Mouse (Mus musculus) midbrain, embryonic 10.5 days (tissue): ENCODE data around the gene Akr7a5. TPM values are rescaled to one million over a fixed set of nuclear protein-coding genes. Genes with fewer than 3 reads are reported as not detected.

Source experiments
- DNase-seq: peaks from one replicate; pipeline ENCODE4 v3.0.0-alpha.2; 2017; ENCODE audit warnings: low spot score
- H3K27ac ChIP-seq: fragments of 300-500 bp; sonication (generic); replicated peaks from 2 replicates; pipeline ENCODE4 v1.5.1; 2016; ENCODE audit warnings: mild to moderate bottlenecking
- H3K27me3 ChIP-seq: fragments of 300-500 bp; sonication (generic); 2 replicates; pipeline ENCODE4 v1.6.1; 2016; ENCODE audit warnings: low read depth, mild to moderate bottlenecking; ENCODE audit not compliant: poor library complexity, severe bottlenecking
- H3K36me3 ChIP-seq: fragments of 300-500 bp; sonication (generic); 2 replicates; pipeline ENCODE4 v1.6.1; 2016; ENCODE audit warnings: mild to moderate bottlenecking, moderate library complexity
- H3K4me1 ChIP-seq: fragments of 300-500 bp; sonication (generic); 2 replicates; pipeline ENCODE4 v1.6.1; 2016
- H3K4me3 ChIP-seq: fragments of 300-500 bp; sonication (generic); 2 replicates; pipeline ENCODE4 v1.5.1; 2016; ENCODE audit warnings: mild to moderate bottlenecking, moderate library complexity
- H3K9me3 ChIP-seq: fragments of 300-500 bp; sonication (generic); replicated peaks from 2 replicates; pipeline ENCODE4 v1.6.1; 2016; ENCODE audit warnings: mild to moderate bottlenecking
- WGBS: fragments of 180-500 bp; shearing (Covaris S2); methylation state at CpG from one replicate; pipeline ENCODE4 v1.1.7; 2016; 5-methylcytosine and 5-hydroxymethylcytosine counted together
- polyA plus RNA-seq: library from polyadenylated mRNA; unstranded; fragments of >200 nt; fragmentation: Nextera tagmentation; extraction: Ambion mirVana; gene quantifications from 2 replicates; pipeline ENCODE4 v1.2.1, GENCODE M21; 2016

Gene Akr7a5
- polyA plus RNA-seq, 1 experiment from 2014 or later: 103 TPM

DNA sequence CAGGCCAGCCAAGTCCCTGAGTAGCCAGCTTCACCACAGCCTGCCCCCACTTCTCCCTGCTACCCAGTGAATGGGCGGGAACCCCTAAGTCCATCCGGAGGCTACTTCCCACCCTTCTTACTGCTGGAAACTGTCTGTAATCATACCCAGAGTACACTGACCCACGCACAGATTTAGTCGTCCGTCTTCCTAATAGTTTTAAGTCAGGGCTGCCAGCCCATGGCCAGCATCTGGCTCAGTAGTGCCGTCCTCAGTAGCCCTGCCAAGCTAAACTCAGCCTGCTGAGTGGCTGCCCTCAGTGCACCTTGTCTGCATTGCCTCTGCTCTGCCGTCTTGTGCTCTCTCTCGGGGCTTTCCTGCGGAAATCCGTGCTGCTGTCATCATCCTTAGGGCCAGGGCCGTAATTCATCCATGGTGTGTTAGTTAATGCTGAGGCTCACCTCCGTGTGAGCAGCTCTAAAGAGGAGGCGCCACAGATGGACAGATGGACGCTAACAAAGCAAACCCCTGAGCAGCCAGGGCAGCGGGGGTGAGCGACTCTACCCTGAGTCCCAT is 28.7 kb upstream of the Akr7a5 start:
- Histone ChIP-seq H3K4me1 (no peaks in the 10 kb centered on the region), H3K36me3 (peaks cover 79% of the 10 kb centered on the region), H3K9me3 (no peaks in the 10 kb centered on the region), H3K27ac (no peak overlapping the region), H3K4me3 (no peak overlapping the region), H3K27me3 (no peaks in the 10 kb centered on the region)
- 96% methylated on average over 16 of the region's 16 CpGs for WGBS
- DNase-seq: no peak

DNA sequence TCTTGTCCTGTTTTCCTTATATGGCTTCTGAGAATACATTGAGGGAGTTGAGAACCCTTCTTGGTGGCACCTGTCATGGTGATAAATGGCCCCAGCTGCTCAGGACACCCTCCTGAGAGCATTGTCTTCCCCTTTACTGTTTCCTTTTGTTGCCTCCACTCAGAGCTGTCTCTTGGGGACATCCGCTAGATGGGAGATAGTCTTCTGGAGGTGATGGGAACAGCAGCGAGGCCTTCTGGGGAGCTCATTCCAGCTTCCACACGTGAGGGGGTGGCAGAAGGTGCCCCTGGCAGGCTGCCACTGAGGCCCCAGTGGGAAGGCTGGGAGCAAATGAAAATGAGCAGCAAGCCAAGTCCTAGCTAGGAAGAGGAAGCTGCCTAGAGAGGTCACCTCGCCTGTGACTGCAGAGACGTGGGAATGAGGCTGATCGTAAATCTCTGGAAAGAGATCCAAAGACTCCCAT is 27.6 kb upstream of the Akr7a5 start:
- Histone ChIP-seq H3K4me3 (no peak overlapping the region), H3K36me3 (peaks cover 86% of the 10 kb centered on the region), H3K4me1 (no peaks in the 10 kb centered on the region), H3K27ac (no peak overlapping the region), H3K9me3 (no peaks in the 10 kb centered on the region), H3K27me3 (no peaks in the 10 kb centered on the region)
- WGBS: 90% methylated on average over 6 of the region's 6 CpGs
- no peak for DNase-seq

DNA sequence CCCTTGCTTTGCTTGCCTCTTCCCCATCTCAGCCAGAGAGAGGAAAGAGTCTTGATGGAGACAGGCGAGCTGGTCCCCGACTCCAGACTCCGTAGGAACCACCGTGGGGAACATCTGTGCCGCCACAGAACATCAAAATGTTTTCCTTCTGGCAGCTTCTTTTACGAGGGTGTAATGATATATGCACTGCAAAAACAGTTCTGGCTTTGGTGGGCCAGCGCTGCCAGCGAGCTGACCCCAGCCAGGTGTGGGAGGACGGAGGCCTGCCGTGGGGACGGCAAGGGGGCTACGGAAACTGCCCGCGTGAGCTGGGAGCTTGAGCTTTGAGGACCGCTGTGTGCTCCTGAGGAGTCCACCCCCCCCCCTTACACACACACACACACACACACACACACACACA is 25.7 kb upstream of the Akr7a5 start:
- no peak overlapping the region for H3K27ac ChIP-seq
- no peak overlapping the region for H3K4me3 ChIP-seq
- peaks cover 95% of the 10 kb centered on the region for H3K36me3 ChIP-seq
- no peaks in the 10 kb centered on the region for H3K9me3 ChIP-seq
- 92% methylated on average over 15 of the region's 15 CpGs for WGBS
- H3K27me3 ChIP-seq: no peaks in the 10 kb centered on the region
- no peak for DNase-seq
- no peaks in the 10 kb centered on the region for H3K4me1 ChIP-seq

DNA sequence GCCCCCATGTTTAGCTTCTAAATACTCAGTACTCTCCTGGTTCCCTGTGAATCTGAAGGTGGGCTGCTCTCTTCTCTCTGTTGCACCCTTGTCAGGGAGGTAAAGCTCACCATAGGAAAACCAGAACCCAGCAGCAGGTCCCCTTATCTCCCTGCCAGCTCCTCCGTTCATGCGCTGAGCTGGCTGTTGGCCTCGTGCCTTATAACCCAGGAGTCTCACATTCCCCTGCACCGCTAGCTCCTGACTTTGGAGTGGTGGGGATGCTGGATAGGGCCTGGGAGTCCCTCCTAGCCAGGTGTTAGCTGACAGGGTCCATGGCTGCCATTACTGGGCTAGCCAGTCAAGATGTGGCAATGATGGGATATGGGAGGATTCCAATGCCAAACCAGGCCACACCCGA is 24.3 kb upstream of the Akr7a5 start:
- WGBS: 90% methylated on average over 5 of the region's 5 CpGs
- Histone ChIP-seq H3K27ac (no peak overlapping the region), H3K36me3 (peaks cover 95% of the 10 kb centered on the region), H3K27me3 (no peaks in the 10 kb centered on the region), H3K4me3 (no peak overlapping the region), H3K9me3 (no peaks in the 10 kb centered on the region), H3K4me1 (no peaks in the 10 kb centered on the region)
- no peak for DNase-seq

DNA sequence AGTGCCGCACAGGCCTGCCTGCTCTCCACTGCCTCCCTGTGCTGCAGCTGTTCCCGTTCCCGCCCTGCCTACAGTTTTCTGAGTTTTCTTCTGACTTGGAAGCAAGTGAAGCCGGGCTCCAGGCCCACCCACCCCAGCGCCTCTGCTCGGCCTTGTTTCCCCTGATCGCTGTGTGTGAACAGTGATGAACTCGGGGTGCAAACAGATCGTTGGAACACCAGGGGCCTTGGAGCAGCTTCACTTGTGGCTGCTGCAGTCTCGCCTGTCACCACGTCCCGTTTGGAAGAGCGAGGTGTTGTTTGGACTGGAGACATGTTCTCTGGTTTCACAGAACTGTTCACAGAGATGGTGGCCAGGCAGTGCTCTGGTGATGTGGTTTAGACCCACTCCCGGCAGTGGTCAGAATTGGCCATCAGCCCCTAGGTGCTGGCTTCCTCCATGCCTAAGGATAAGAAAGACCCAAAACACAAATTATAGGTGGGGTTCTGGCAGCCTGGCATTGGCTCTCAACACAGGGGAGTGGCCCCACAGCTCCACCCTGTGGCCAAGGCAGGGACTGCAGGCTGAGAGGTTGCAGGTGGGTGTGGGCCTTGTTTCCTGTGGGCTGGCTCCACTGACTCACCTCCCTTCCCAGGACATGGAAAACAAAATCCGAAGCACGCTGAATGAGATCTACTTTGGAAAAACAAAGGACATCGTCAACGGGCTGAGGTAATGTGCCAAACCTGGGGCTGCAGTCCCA is 23.3 kb upstream of the Akr7a5 start:
- Histone ChIP-seq H3K4me1 (no peaks in the 10 kb centered on the region), H3K9me3 (no peaks in the 10 kb centered on the region), H3K27ac (no peak overlapping the region), H3K4me3 (no peak overlapping the region), H3K36me3 (peaks cover 92% of the 10 kb centered on the region), H3K27me3 (no peaks in the 10 kb centered on the region)
- WGBS: 84% methylated on average over 18 of the region's 18 CpGs
- DNase-seq: peak; percentile 70

DNA sequence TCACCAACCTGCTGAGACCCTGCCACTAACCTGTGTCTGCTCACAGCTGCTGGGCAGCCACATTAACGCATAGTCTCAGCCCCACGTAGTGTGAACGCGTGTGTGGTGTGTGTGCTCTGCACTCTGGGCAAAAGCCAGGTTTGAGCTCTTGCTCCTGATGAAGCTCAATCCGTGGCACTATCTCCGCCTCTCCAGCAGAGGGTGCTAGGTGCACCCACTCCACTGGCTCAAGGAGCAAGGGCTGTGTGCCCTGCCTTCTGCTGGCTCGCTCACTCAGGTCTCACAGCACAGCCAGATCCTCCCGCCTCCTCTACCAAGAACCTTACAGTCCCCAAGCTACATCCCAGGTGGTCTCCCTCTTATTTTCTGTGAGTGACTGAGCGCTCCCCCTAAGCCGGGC is 21.5 kb upstream of the Akr7a5 start:
- no peak overlapping the region for H3K4me3 ChIP-seq
- WGBS: 64% methylated on average over 10 of the region's 10 CpGs
- H3K36me3 ChIP-seq: peaks cover 75% of the 10 kb centered on the region
- H3K4me1 ChIP-seq: no peaks in the 10 kb centered on the region
- no peak overlapping the region for H3K27ac ChIP-seq
- peak; percentile 45 for DNase-seq
- H3K9me3 ChIP-seq: no peaks in the 10 kb centered on the region
- H3K27me3 ChIP-seq: no peaks in the 10 kb centered on the region

DNA sequence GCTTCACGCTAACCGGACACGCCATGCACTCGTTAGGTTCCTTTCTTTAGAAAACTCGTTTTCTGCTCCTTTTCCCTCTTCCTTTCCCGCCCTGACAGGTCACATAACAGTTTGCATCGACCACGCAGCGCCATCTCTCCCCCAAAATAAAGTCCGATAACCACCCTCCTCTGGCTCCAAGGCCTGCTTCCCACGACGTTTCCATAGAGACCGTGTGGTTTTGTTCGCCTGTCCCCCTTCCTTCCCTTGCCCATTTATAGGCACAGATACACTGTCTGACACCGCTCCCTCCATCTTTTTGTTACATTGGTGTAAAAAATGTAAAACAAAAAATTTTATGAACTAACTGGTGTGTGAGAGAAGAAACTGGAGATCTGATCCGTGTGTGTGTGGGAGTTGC is 19.4 kb upstream of the Akr7a5 start:
- WGBS: 92% methylated on average over 16 of the region's 16 CpGs
- H3K36me3 ChIP-seq: peaks cover 59% of the 10 kb centered on the region
- H3K9me3 ChIP-seq: no peaks in the 10 kb centered on the region
- no peak overlapping the region for H3K27ac ChIP-seq
- DNase-seq: no peak
- no peaks in the 10 kb centered on the region for H3K4me1 ChIP-seq
- H3K4me3 ChIP-seq: no peak overlapping the region
- H3K27me3 ChIP-seq: no peaks in the 10 kb centered on the region

DNA sequence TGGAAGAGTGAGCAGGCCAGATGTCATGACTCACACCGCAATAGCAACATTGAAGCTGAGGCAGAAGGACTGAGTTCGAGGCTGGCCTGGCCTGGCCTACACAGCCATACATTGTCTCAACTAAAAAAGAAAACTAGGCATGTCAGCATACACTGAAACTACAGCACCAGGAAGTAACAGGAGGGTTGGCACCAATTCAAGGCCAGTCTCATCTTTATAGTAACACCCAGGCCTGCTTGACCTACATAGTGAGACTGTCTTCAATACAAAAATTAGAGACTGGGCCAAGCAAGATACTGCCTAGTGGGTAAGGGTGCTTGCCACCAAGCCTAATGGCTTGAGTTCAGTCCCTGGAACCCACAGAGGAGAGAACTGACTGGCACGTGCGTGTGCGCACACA is 18.5 kb upstream of the Akr7a5 start:
- 94% methylated on average over 5 of the region's 5 CpGs for WGBS
- Histone ChIP-seq H3K27me3 (no peaks in the 10 kb centered on the region), H3K9me3 (no peaks in the 10 kb centered on the region), H3K27ac (no peak overlapping the region), H3K4me3 (no peak overlapping the region), H3K4me1 (no peaks in the 10 kb centered on the region), H3K36me3 (peaks cover 50% of the 10 kb centered on the region)
- no peak for DNase-seq

DNA sequence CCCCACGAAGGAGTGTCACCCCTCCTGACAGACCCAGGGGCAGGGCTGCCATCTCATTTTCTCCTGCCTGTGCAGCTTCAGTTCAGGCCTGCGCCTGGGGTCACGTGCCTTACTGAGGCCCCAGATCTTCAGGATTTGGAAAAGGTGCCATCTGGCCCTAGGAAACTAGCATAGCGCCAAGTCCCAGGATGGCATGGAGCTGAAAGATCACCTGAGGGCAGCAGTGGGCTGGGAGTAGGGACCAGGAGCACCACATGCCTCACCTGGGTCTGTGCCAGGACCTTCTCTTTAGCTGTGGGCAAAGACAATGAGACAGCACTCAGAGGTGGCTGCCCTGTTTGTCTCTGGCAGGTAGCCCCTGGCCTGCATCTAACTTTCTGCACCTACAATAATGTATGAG is 13.0 kb upstream of the Akr7a5 start:
- Histone ChIP-seq H3K27ac (no peak overlapping the region), H3K9me3 (no peaks in the 10 kb centered on the region), H3K4me3 (no peak overlapping the region), H3K36me3 (peaks cover 31% of the 10 kb centered on the region), H3K27me3 (no peaks in the 10 kb centered on the region), H3K4me1 (no peaks in the 10 kb centered on the region)
- 91% methylated on average over 4 of the region's 4 CpGs for WGBS
- DNase-seq: no peak

DNA sequence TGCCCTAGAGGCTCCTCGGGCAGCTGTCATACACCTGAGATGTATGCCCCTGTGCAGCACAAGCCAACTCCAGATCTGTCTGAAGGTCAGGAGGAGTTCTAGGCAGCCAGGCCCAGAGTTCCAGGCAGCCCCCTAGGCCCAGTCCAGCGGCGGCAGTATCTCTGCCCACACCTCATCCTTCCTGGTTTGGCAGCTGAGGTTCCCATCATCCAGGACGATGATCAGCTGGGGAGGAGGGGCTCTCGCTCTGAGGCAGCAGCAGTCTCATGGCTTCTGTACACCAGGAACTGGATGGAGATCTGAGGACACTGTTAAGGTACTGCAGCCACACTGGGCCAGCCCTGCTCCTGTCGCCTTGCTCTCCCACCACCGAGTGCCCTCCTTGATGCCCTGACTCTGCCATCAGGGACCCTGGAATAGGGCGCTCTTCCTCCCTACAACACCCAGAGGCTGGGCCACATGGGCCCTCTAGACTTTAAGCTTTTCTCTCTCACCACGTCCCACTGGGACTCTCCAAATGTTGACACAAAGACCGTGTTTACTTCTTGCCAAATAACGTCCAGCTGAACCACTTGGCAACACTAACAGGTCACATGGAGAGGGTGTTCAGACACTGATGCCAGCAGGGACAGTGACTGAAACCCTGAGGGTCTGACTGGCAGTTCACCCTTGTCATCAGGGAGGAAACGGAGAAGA is 11.7 kb upstream of the Akr7a5 start:
- WGBS: 88% methylated on average over 12 of the region's 12 CpGs
- Histone ChIP-seq H3K36me3 (peaks cover 31% of the 10 kb centered on the region), H3K27ac (no peak overlapping the region), H3K9me3 (no peaks in the 10 kb centered on the region), H3K27me3 (no peaks in the 10 kb centered on the region), H3K4me3 (no peak overlapping the region), H3K4me1 (no peaks in the 10 kb centered on the region)
- DNase-seq: no peak

DNA sequence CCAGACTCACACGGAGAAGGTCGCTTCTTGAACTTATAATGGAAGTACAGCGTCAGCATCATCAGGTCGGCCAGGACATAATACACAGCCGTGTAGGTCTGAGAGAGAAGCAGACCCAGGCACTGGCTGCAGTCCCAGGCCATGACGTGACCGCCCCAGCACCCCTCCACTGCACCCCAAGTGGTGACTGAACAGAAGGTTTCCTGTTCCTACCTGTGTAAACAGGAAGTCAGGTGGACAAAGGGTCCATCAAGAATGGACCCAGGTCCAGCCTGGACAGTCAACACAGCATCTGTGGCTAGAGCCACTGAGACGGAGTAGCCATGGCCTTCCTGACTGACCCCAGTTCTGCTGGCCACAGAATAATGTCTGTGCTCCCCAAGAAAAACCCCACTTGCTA is 8.8 kb upstream of the Akr7a5 start:
- no peak overlapping the region for H3K4me3 ChIP-seq
- H3K27me3 ChIP-seq: no peaks in the 10 kb centered on the region
- no peak overlapping the region for H3K27ac ChIP-seq
- no peak for DNase-seq
- WGBS: 93% methylated on average over 8 of the region's 8 CpGs
- H3K9me3 ChIP-seq: no peaks in the 10 kb centered on the region
- peaks cover 35% of the 10 kb centered on the region for H3K36me3 ChIP-seq
- no peaks in the 10 kb centered on the region for H3K4me1 ChIP-seq

DNA sequence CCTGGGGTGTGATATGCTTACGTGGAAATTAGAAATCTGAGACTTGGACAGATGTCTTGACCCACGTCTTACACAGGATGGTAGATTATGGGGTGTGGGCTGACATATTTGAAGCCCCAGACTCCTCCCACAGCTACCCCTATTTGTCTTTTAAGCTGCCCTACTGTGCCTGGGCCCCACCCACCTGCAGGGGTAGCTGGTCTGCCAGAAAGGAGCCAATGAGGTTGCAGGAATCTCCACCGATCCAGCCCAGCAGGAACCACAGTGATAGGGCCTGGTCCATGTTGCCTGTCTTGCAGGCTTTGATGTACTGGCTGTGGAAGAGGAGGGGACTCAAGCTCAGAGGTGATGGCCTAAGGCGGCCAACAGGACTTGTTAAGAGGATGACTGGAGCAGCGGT is 8.3 kb upstream of the Akr7a5 start:
- H3K9me3 ChIP-seq: no peaks in the 10 kb centered on the region
- peaks cover 35% of the 10 kb centered on the region for H3K36me3 ChIP-seq
- 66% methylated on average over 5 of the region's 5 CpGs for WGBS
- no peak for DNase-seq
- no peaks in the 10 kb centered on the region for H3K4me1 ChIP-seq
- H3K27me3 ChIP-seq: no peaks in the 10 kb centered on the region
- no peak overlapping the region for H3K4me3 ChIP-seq
- H3K27ac ChIP-seq: no peak overlapping the region

DNA sequence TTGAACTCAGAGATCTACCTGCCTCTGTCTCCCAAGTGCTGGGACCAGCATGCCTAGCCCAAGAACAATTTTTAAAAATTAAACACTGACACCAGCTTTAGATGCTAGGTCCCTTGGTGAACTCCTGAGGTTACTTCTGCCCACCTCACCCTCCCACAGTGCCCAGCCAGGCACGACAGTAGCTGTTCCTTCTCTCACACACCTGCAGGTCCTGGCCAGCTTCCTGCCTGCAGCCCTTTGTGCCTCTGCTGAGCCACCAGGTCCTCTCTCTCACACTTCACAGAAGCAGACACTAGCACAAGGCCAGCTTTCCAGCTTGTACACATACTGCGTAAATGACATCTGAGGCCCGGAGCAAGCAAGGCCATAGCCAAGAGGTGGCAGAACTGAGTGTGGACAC is 5.0 kb upstream of the Akr7a5 start:
- Histone ChIP-seq H3K4me3 (no peak overlapping the region), H3K36me3 (peaks cover 17% of the 10 kb centered on the region), H3K9me3 (no peaks in the 10 kb centered on the region), H3K27ac (no peak overlapping the region), H3K27me3 (peaks cover 17% of the 10 kb centered on the region), H3K4me1 (peaks cover 14% of the 10 kb centered on the region)
- 90% methylated on average over 3 of the region's 3 CpGs for WGBS
- DNase-seq: no peak
